Mouse (Mus musculus) liver, embryonic 14.5 days (tissue): ENCODE measurements at regions not wholly inside any gene's neighbourhood (a gene's known extent, or its start where the extent isn't known, plus 50 kb on each side); places are given as distances from the start of the nearest gene placed in this dataset.

ENCODE experiments used
- ATAC-seq: fragments of 200-750 bp; cut with Nextera tagmentation; 2 replicates; pipeline ENCODE4 v1.8.0; 2017; ENCODE audit warnings: moderate number of reproducible peaks, mild to moderate bottlenecking, moderate library complexity; ENCODE audit not compliant: insufficient read depth
- DNase-seq, 3 experiments: peaks; one replicate each; pipeline ENCODE4 v3.0.0-alpha.2; 2012 to 2013; ENCODE audit warnings: low read depth in 3 of 3, low spot score in 3 of 3
- H3K27ac ChIP-seq: fragments of 300-500 bp; sonication (generic); 2 replicates; pipeline ENCODE4 v1.5.1; 2014; ENCODE audit warnings: moderate library complexity, mild to moderate bottlenecking, control low read depth, inconsistent platforms
- H3K27me3 ChIP-seq: fragments of 300-500 bp; sonication (generic); 2 replicates; pipeline ENCODE4 v1.6.1; 2014; ENCODE audit warnings: mild to moderate bottlenecking, low read length, moderate library complexity; ENCODE audit not compliant: control insufficient read depth, insufficient read depth
- H3K36me3 ChIP-seq: fragments of 300-500 bp; sonication (generic); replicated peaks from 2 replicates; pipeline ENCODE4 v1.6.1; 2014; ENCODE audit warnings: low read depth; ENCODE audit not compliant: control insufficient read depth, insufficient read depth
- H3K4me1 ChIP-seq, 2 experiments: fragments of 200-500 bp in 1 of 2; fragments of 300-500 bp in 1 of 2; sonication (generic) in 1 of 2; replicated peaks; 2 replicates each; pipeline ENCODE4 v1.6.1; 2012 to 2014; ENCODE audit warnings: antibody characterized with exemption in 1 of 2, inconsistent platforms in 1 of 2, low read length in 1 of 2; ENCODE audit not compliant: control insufficient read depth in 2 of 2, insufficient read depth in 2 of 2
- H3K4me2 ChIP-seq: fragments of 300-500 bp; sonication (generic); 2 replicates; pipeline ENCODE4 v1.6.1; 2014; ENCODE audit warnings: low read depth, mild to moderate bottlenecking, control low read depth, moderate library complexity
- H3K4me3 ChIP-seq, 2 experiments: fragments of 200-500 bp in 1 of 2; fragments of 300-500 bp in 1 of 2; sonication (generic) in 1 of 2; 2 replicates each; pipeline ENCODE4 v1.5.1; 2012 to 2014; ENCODE audit warnings: low read depth in 2 of 2, low read length in 2 of 2, mild to moderate bottlenecking in 2 of 2, control low read depth in 1 of 2, inconsistent platforms in 1 of 2, moderate library complexity in 1 of 2; ENCODE audit not compliant: insufficient read depth in 1 of 2
- H3K9ac ChIP-seq: fragments of 300-500 bp; sonication (generic); replicated peaks from 2 replicates; pipeline ENCODE4 v1.6.1; 2014; ENCODE audit warnings: mild to moderate bottlenecking, control low read depth, moderate library complexity
- H3K9me3 ChIP-seq: fragments of 300-500 bp; sonication (generic); 2 replicates; pipeline ENCODE4 v1.6.1; 2016; ENCODE audit warnings: low read length, mixed read lengths; ENCODE audit not compliant: control insufficient read depth
- CTCF ChIP-seq: IDR thresholded peaks from 2 replicates; pipeline ENCODE4 v1.5.1; 2016; ENCODE audit warnings: antibody characterized with exemption, low read depth, control low read depth
- EP300 ChIP-seq: IDR thresholded peaks from 2 replicates; pipeline ENCODE4 v1.6.1; 2016; ENCODE audit warnings: antibody characterized with exemption, low read depth
- WGBS: fragments of 180-500 bp; shearing (Covaris S2); extraction: QIAGEN DNeasy Blood & Tissue Kit; methylation state at CpG from one replicate; pipeline ENCODE4 v1.1.7; 2014; ENCODE audit not compliant: insufficient replicate concordance; 5-methylcytosine and 5-hydroxymethylcytosine counted together

- H3K27me3 ChIP-seq, result no peaks in the 10 kb centered on the region; the same call in 1 of the 2 replicates
- H3K36me3 ChIP-seq, result no peaks in the 10 kb centered on the region
- H3K4me3 ChIP-seq, result no peak overlapping the region
- ATAC-seq, result no peak
- H3K4me1 ChIP-seq, result peaks cover 8 to 20% of the 10 kb centered on the region in 2 experiments; a peak in 3 of 4 replicates
- no peak overlapping the region for H3K4me2 ChIP-seq
- no peak for DNase-seq
- H3K9me3 ChIP-seq, result no peaks in the 10 kb centered on the region
- H3K27ac ChIP-seq, result no peak overlapping the region
- TF ChIP-seq CTCF (no peak), EP300 (no peak)
- WGBS, result 52% methylated on average over 5 of the region's 5 CpGs
- no peak overlapping the region for H3K9ac ChIP-seq
Observed at GRCm38 (mm10) chr5:76064686-76065085, 75.4 kb upstream of the Srd5a3 start.

GRCm38 (mm10) chr5:76063473-76063872 lies 76.6 kb upstream of the Srd5a3 start:
- H3K9ac ChIP-seq, result no peak overlapping the region
- no peak overlapping the region for H3K4me2 ChIP-seq
- no peak overlapping the region; the same call in 1 of the 2 replicates for H3K27ac ChIP-seq
- WGBS, result 9% methylated on average over 6 of the region's 6 CpGs
- TF ChIP-seq CTCF (no peak), EP300 (peak; percentile 63)
- no peaks in the 10 kb centered on the region; the same call in 1 of the 2 replicates for H3K27me3 ChIP-seq
- peak; percentile 45 to 50 (median 47) for DNase-seq
- peaks cover 8 to 20% of the 10 kb centered on the region in 2 experiments; a peak in 3 of 4 replicates for H3K4me1 ChIP-seq
- ATAC-seq, result peak; percentile 88
- no peak overlapping the region for H3K4me3 ChIP-seq
- no peaks in the 10 kb centered on the region for H3K36me3 ChIP-seq
- no peaks in the 10 kb centered on the region for H3K9me3 ChIP-seq

- no peak for ATAC-seq
- WGBS, result 48% methylated on average over 7 of the region's 7 CpGs
- H3K9me3 ChIP-seq, result no peaks in the 10 kb centered on the region
Observed at GRCm38 (mm10) chr5:76058011-76058410, 79.8 kb upstream of the Kdr start.

GRCm38 (mm10) chr5:76055849-76056248 lies 77.6 kb upstream of the Kdr start:
- TF ChIP-seq EP300 (no peak), CTCF (no peak)
- Histone ChIP-seq H3K36me3 (no peaks in the 10 kb centered on the region), H3K4me2 (no peak overlapping the region), H3K9ac (no peak overlapping the region), H3K9me3 (no peaks in the 10 kb centered on the region), H3K4me1 (no peaks in the 10 kb centered on the region), H3K27me3 (no peaks in the 10 kb centered on the region), H3K27ac (no peak overlapping the region), H3K4me3 (no peak overlapping the region)
- DNase-seq (no peak), ATAC-seq (no peak)
- 56% methylated on average over 2 of the region's 2 CpGs for WGBS

More at GRCm38 (mm10) chr5:76058011-76058410, 79.8 kb upstream of the Kdr start:
- TF ChIP-seq CTCF, result no peak
- no peak for TF ChIP-seq EP300
- Histone ChIP-seq H3K4me3 (no peak overlapping the region), H3K9ac (no peak overlapping the region), H3K27me3 (no peaks in the 10 kb centered on the region), H3K4me1 (peaks cover 0 to 2% of the 10 kb centered on the region in 2 experiments; a peak in 2 of 4 replicates), H3K36me3 (no peaks in the 10 kb centered on the region), H3K4me2 (no peak overlapping the region), H3K27ac (no peak overlapping the region)
- no peak for DNase-seq

GRCm38 (mm10) chr5:76052782-76053181 lies 74.5 kb upstream of the Kdr start:
- Histone ChIP-seq H3K4me3 (no peak overlapping the region), H3K27ac (no peak overlapping the region), H3K4me2 (no peak overlapping the region), H3K36me3 (no peaks in the 10 kb centered on the region), H3K9me3 (no peaks in the 10 kb centered on the region), H3K27me3 (no peaks in the 10 kb centered on the region), H3K9ac (no peak overlapping the region), H3K4me1 (no peaks in the 10 kb centered on the region)
- 51% methylated on average over 1 of the region's 1 CpGs for WGBS
- DNase-seq (no peak), ATAC-seq (no peak)
- TF ChIP-seq EP300 (no peak), CTCF (no peak)
